Mouse (Mus musculus) cerebellum, adult 2 months (tissue): Measurements from ENCODE around the gene Nbeal2. TPM values are rescaled to one million over a fixed set of nuclear protein-coding genes. Genes with fewer than 3 reads are reported as not detected.
"Not testable (repeated sequence)": the region's sequence is repeated elsewhere in the genome, so short reads cannot be mapped to it uniquely, and the experiment has no call there.

Source experiments
- DNase-seq, 2 experiments: peaks; one replicate each; pipeline ENCODE4 v3.0.0; 2021
- H3K27ac ChIP-seq: fragments of 200-500 bp; 2 replicates; pipeline ENCODE4 v1.5.1; 2012; ENCODE audit warnings: low read length, control low read depth, inconsistent platforms; ENCODE audit not compliant: insufficient read depth
- H3K27me3 ChIP-seq: fragments of 200-500 bp; 2 replicates; pipeline ENCODE4 v1.6.1; 2012; ENCODE audit warnings: inconsistent platforms, mild to moderate bottlenecking, low read length, moderate library complexity; ENCODE audit not compliant: control insufficient read depth, insufficient read depth
- H3K4me1 ChIP-seq: fragments of 200-500 bp; 2 replicates; pipeline ENCODE4 v1.6.1; 2011; ENCODE audit warnings: low read length; ENCODE audit not compliant: control insufficient read depth, insufficient read depth
- H3K4me3 ChIP-seq: fragments of 200-500 bp; replicated peaks from 2 replicates; pipeline ENCODE3; 2011; ENCODE audit warnings: mild to moderate bottlenecking, low read depth, low read length, control low read depth; ENCODE audit not compliant: insufficient read depth
- CTCF ChIP-seq: fragments of 200-500 bp; IDR thresholded peaks from 2 replicates; pipeline ENCODE4 v1.5.1; 2011; ENCODE audit warnings: low read depth, mild to moderate bottlenecking, control low read depth, low read length, moderate library complexity, borderline replicate concordance; ENCODE audit not compliant: insufficient read depth
- POLR2A ChIP-seq: fragments of 200-500 bp; IDR thresholded peaks from 2 replicates; pipeline ENCODE4 v1.6.1; 2011; ENCODE audit warnings: low read length, control low read depth, borderline replicate concordance; ENCODE audit not compliant: insufficient read depth
- WGBS: fragments of 180-500 bp; shearing (Covaris S2); methylation state at CpG from one replicate; pipeline ENCODE4 v1.1.7; 2018; 5-methylcytosine and 5-hydroxymethylcytosine counted together
- polyA plus RNA-seq: library from polyadenylated mRNA; depleted of rRNA; stranded (reverse); fragments of >200 nt; gene quantifications from 2 replicates; pipeline ENCODE4 v1.2.3, GENCODE M21; 2012

Nbeal2 gene
- polyA plus RNA-seq, 1 experiment = 16.8 TPM

DNA sequence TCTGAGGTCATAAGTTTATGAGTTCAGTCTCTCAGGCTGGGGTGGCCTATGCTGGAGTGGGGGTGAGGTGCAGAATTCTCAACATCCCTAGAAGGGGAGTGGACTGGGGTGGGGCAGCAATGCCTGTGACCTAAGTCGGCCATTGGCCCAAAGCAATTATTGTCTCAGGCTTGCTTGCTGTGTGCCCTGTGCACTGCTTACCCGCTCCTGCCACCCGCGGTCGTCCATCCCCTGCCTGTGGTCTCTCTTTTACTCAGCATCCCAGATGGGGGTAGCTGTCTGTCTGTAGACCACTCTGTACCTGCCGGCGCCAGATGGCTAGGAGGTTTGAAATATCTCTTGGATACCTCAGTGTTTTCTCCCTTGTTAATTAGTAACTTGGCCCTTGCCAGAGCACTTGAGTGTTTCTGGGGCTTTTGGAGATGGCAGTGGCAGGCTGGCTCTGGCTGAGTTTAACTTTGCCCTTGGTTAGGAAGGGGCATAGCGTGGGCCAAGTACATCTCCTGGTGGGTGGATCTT is 35.4 kb upstream of the Nbeal2 start:
- no peak overlapping the region for H3K4me3 ChIP-seq
- H3K4me1 ChIP-seq = peaks cover 45% of the 10 kb centered on the region
- no peaks in the 10 kb centered on the region for H3K27me3 ChIP-seq
- peak in 1 of 2 experiments; percentile 47 for DNase-seq
- TF ChIP-seq CTCF = no peak
- no peak for TF ChIP-seq POLR2A
- H3K27ac ChIP-seq = no peak overlapping the region
- WGBS = 18% methylated on average over 8 of the region's 8 CpGs

- Histone ChIP-seq H3K4me1 (peaks cover 60% of the 10 kb centered on the region), H3K27ac (no peak overlapping the region), H3K4me3 (no peak overlapping the region), H3K27me3 (no peaks in the 10 kb centered on the region)
- WGBS = 30% methylated on average over 2 of the region's 2 CpGs
- DNase-seq = peak in 1 of 2 experiments; percentile 51
- TF ChIP-seq CTCF (no peak), POLR2A (no peak)
Measured at GRCm38 (mm10) chr9:110687846-110688245, 33.9 kb upstream of the Nbeal2 start.

DNA sequence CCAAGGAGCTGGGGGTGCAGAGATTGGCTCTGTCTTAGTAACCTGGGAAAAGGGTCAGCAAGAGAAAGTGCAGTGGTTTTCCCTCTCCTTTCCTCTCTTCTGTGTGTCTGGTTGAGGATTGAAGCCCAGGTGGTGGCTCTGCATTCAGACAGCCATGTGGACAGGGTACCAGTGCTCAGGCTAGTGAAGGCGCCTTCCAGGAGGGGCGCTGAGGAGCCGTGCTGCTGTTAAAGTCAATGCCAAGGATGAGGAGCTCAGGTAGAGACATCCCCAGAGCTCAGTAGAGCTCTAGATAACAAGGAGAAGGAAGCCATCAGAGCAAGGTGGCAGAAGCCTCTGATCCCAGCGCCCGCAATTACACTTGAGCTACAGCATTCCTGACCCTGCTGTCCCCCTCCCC is 33.1 kb upstream of the Nbeal2 start:
- Histone ChIP-seq H3K4me1 (peaks cover 67% of the 10 kb centered on the region), H3K27ac (0 out of 2 replicates have a peak overlapping the region, but pooled peaks have one; percentile 37), H3K4me3 (no peak overlapping the region), H3K27me3 (no peaks in the 10 kb centered on the region)
- TF ChIP-seq POLR2A = no peak
- TF ChIP-seq CTCF = peak; percentile 38; the same call in 1 of the 2 replicates
- 58% methylated on average over 5 of the region's 5 CpGs for WGBS
- DNase-seq = peak; percentile 50 to 55

DNA sequence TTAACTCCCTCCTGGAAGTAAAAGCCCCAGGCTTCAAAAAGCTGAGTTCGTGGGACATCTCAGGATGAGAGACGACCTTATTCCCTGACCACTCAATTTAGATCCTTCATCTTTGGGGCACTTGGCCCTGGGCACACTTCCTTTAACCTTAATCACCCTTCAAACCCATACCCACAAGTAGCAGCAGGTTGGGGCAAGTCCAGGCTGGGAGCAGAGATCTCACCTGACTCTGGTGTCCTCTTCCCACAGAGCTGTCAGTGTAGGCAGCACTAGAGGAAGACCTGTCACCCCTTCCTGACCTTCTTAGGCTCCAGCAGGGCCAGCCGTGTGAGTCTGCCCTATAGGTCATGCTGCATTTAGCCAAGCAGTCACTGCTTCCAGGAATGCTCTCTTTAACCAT is 32.5 kb upstream of the Nbeal2 start:
- Histone ChIP-seq H3K4me3 (no peak overlapping the region), H3K4me1 (peaks cover 72% of the 10 kb centered on the region), H3K27ac (peak overlapping the region; percentile 37), H3K27me3 (no peaks in the 10 kb centered on the region)
- TF ChIP-seq POLR2A = no peak
- no peak for TF ChIP-seq CTCF
- 50% methylated on average over 3 of the region's 3 CpGs for WGBS
- no peak for DNase-seq

- no peak for DNase-seq
- Histone ChIP-seq H3K27me3 (no peaks in the 10 kb centered on the region), H3K27ac (peak overlapping the region; percentile 98), H3K4me3 (no peak overlapping the region), H3K4me1 (peaks cover 77% of the 10 kb centered on the region)
- WGBS = 30% methylated on average over 5 of the region's 5 CpGs
- TF ChIP-seq CTCF (no peak), POLR2A (no peak)
Measured at GRCm38 (mm10) chr9:110685591-110685990, 31.6 kb upstream of the Nbeal2 start.

DNA sequence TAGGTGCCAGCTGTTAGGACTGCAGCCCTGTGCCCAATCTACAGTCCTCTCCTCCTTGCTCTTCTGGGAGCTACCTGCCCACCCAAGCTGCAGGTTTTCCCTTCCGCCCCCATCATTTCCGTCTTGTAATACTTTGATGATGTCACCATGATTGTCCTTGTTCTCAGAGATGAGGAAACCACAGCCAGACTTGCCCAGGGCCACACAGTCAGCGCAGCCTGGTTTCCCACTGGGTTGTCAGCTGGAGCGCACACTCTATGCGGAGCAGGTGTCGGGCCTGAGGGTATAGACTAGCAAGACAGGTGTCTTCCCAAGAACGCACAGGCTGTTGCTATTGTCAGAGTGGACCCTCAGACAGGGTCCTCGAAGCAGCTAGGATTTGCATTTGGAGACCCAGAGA is 31.2 kb upstream of the Nbeal2 start:
- DNase-seq = peak; percentile 56 to 57
- no peak for TF ChIP-seq CTCF
- TF ChIP-seq POLR2A = no peak
- Histone ChIP-seq H3K27me3 (no peaks in the 10 kb centered on the region), H3K27ac (peak overlapping the region; percentile 98), H3K4me1 (peaks cover 77% of the 10 kb centered on the region), H3K4me3 (no peak overlapping the region)
- WGBS = 38% methylated on average over 8 of the region's 8 CpGs

DNA sequence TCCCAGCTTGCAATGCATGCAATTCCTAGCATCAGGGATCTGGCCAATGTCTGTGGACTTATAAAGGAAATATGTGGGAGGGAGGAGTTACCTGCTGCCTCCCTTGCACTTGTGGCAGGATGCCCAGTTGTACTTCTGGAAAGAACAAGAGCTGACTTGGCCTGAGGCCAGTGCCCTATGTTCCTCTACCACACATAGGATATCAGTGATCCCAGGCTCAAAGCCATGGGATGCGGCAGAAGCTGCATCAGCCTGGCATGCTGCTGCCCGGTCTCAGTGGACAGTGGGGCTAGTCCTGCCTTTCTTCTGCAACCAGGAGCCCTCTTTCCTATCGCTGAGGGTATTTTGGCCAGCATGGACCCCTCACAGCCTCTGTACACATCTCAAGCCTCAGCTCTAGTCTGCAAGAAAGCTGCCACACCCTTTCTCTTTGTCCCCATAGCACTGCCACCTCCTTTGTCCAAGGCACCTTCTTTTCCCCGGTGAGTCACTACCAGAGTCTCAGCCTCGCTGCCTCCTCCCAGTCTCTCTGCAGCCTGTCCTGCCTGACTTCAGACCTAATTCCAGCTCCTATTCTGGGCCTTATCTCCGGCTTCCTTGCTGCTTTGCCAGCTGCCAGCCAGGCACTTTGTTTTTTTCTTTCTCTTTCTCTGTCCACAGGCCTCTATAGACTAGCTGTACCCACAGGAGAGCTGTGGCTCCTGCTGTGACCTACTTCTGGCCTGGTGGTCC is 30.3 kb upstream of the Nbeal2 start:
- 4% methylated on average over 6 of the region's 6 CpGs for WGBS
- TF ChIP-seq CTCF (no peak), POLR2A (no peak)
- H3K4me1 ChIP-seq = peaks cover 74% of the 10 kb centered on the region
- peak overlapping the region; percentile 98 for H3K27ac ChIP-seq
- peak; percentile 85 to 90 for DNase-seq
- no peak overlapping the region for H3K4me3 ChIP-seq
- no peaks in the 10 kb centered on the region for H3K27me3 ChIP-seq

DNA sequence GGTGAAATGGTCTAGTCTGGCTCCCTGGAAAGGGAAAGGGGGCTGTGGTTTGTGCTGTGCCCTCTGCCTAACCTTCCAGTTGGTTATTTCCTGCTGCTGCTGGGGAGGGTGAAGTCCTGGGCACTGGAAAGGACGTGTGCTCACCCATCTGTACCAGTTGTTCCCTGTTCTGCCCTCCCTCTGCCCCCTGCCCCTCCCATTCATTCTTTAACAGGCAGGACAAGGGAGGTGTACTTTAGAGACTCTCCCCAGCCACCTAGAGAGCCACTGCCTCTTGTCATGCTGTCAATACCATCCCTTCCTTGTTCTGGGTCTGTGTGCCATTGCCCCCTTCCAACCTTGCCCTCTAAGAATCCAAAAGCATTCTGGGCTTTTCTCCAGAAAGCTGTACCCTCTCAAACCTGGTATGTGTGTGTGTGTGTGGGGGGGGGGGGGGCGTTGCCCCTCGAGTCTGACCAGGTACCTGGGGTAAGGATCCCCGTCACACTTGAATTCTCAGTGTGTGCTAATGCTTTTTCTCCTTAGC is 29.7 kb upstream of the Nbeal2 start:
- TF ChIP-seq POLR2A (no peak), CTCF (no peak)
- Histone ChIP-seq H3K4me1 (peaks cover 72% of the 10 kb centered on the region), H3K27ac (peak overlapping the region; percentile 98), H3K27me3 (no peaks in the 10 kb centered on the region), H3K4me3 (no peak overlapping the region)
- DNase-seq = no peak
- 13% methylated on average over 4 of the region's 4 CpGs for WGBS

DNA sequence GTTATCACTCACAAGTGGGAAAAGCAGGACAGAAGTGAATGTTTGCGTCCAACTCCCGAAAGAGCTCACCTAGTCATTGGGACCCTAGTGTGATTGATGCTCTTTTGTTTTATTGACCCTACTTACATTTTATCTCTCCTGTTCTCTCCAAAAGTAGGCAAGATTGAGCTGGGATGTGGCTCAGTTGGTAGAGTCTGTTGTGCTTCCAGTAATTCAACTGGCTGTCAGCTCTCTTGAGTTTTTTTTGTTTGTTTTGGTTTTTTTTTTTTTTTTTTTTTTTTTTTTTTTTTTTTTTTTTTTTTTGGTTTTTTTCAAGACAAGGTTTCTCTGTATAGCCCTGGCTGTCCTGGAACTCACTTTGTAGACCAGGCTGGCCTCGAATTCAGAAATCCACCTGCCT is 28.7 kb upstream of the Nbeal2 start:
- Histone ChIP-seq H3K27ac (0 out of 2 replicates have a peak overlapping the region, but pooled peaks have one; percentile 98), H3K4me1 (peaks cover 76% of the 10 kb centered on the region)
- H3K4me3 ChIP-seq, DNase-seq, H3K27me3 ChIP-seq: not testable (repeated sequence)
- WGBS = 84% methylated on average over 3 of the region's 3 CpGs
